Mouse (Mus musculus): ENCODE measurements around the gene Rel.
"Not testable (repeated sequence)": the region's sequence is repeated elsewhere in the genome, so short reads cannot be mapped to it uniquely, and the experiment has no call there.

Gene Rel

GRCm38 (mm10) chr11:23770760-23771506 is at the start of gene Rel:
Gene Rel (minus strand): TSS chr11:23770970.
- peak; percentile 82 for DNase-seq (ENCODE audit: low spot score)

- no peak for DNase-seq (ENCODE audit: low spot score)
Measured at GRCm38 (mm10) chr11:23818745-23819144, 48.0 kb upstream of the Rel start.

- DNase-seq (ENCODE audit: low spot score): no peak
Measured at GRCm38 (mm10) chr11:23810741-23811140, 40.0 kb upstream of the Rel start.

GRCm38 (mm10) chr11:23805716-23806115 is 34.9 kb upstream of the Rel start:
- no peak for DNase-seq (ENCODE audit: low spot score)

GRCm38 (mm10) chr11:23803136-23803535 is 32.4 kb upstream of the Rel start:
- DNase-seq (ENCODE audit: low spot score): no peak

- no peak for DNase-seq (ENCODE audit: low spot score)
Measured at GRCm38 (mm10) chr11:23802256-23802655, 31.5 kb upstream of the Rel start.

GRCm38 (mm10) chr11:23801851-23802250 is 31.1 kb upstream of the Rel start:
- DNase-seq (ENCODE audit: low spot score): no peak

- DNase-seq (ENCODE audit: low spot score): not testable (repeated sequence)
Measured at GRCm38 (mm10) chr11:23783677-23784076, 12.9 kb upstream of the Rel start.

GRCm38 (mm10) chr11:23783085-23783484 is 12.3 kb upstream of the Rel start:
- DNase-seq (ENCODE audit: low spot score): no peak

- no peak for DNase-seq (ENCODE audit: low spot score)
Measured at GRCm38 (mm10) chr11:23782038-23782437, 11.3 kb upstream of the Rel start.

GRCm38 (mm10) chr11:23778787-23779201 is 8.0 kb upstream of the Rel start:
- no peak for DNase-seq (ENCODE audit: low spot score)

- DNase-seq (ENCODE audit: low spot score): no peak
Measured at GRCm38 (mm10) chr11:23772471-23772870, 1.7 kb upstream of the Rel start.

- no peak for DNase-seq (ENCODE audit: low spot score)
Measured at GRCm38 (mm10) chr11:23771507-23772097, 832 bp upstream of the Rel start.

- peak; percentile 79 for DNase-seq (ENCODE audit: low spot score)
Measured at GRCm38 (mm10) chr11:23770510-23770759, 335 bp downstream of the Rel start.

GRCm38 (mm10) chr11:23769686-23770509 is 872 bp downstream of the Rel start:
- DNase-seq (ENCODE audit: low spot score): peak; percentile 66

- no peak for DNase-seq (ENCODE audit: low spot score)
Measured at GRCm38 (mm10) chr11:23769033-23769432, 1.7 kb downstream of the Rel start.

GRCm38 (mm10) chr11:23767928-23768327 is 2.8 kb downstream of the Rel start:
- no peak for DNase-seq (ENCODE audit: low spot score)

- not testable (repeated sequence) for DNase-seq (ENCODE audit: low spot score)
Measured at GRCm38 (mm10) chr11:23767369-23767768, 3.4 kb downstream of the Rel start.

GRCm38 (mm10) chr11:23762635-23763034 is 8.1 kb downstream of the Rel start:
- no peak for DNase-seq (ENCODE audit: low spot score)

GRCm38 (mm10) chr11:23758218-23758617 is 12.6 kb downstream of the Rel start:
- DNase-seq (ENCODE audit: low spot score): no peak

- DNase-seq (ENCODE audit: low spot score): no peak
Measured at GRCm38 (mm10) chr11:23754329-23754728, 16.4 kb downstream of the Rel start.

- DNase-seq (ENCODE audit: low spot score): no peak
Measured at GRCm38 (mm10) chr11:23753136-23753710, 17.5 kb downstream of the Rel start.

- no peak for DNase-seq (ENCODE audit: low spot score)
Measured at GRCm38 (mm10) chr11:23746102-23746501, 24.7 kb downstream of the Rel start.
